Comparison of ENCODE assay signal across 8 mouse cellular contexts in the genomic region with DNA sequence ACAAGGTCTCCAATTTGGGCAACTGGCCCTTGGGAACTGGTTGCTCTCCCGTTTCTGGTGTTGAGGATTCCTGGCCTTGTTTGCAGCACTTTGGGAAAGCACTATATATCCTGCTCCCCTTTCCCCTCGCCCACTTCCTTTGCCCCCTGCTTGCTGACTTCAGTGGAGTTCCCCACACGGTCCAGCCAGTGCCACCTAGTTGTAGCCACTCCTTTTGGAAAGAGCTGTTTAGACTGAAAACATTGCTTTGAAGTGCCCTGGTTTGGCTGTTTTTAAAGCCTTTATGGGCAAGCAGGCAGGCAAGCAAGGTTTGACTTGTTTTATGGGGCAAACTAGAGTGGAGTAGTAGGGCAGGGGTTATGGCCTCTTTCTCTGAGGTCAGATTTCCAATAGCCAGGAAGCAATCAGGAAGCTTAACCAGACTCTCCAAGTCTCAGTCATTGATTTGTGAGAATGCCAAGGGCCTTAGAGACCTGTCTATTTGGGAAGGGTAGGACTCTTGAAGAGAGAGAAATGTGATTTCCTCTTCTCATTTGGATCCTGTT. TPM values are rescaled to one million over a fixed set of nuclear protein-coding genes. Genes with fewer than 3 reads are reported as not detected.
DNase-seq lines count a peak whose midpoint lies in the region; ATAC-seq and TF ChIP-seq lines count a peak whose summit lies in the region.

No protein-coding gene starts in this region.

- intact Hi-C loops in left cerebral cortex, adult 2 months (cut with DNase I), result loop anchor here (2.0 to 5.0 kb wide), 4 partner anchors 43 to 283 kb away; partner anchors contain the start of gene Med9

- H3K27me3 ChIP-seq in forebrain, embryonic 11.5 days (ENCODE audit: control insufficient read depth, insufficient read depth, low read length), result peaks cover 2% of the 10 kb centered on the region; the same call in 1 of the 2 replicates
- H3K27me3 ChIP-seq in kidney, embryonic 15.5 days, result no peaks in the 10 kb centered on the region
- H3K27me3 ChIP-seq in midbrain, embryonic 16.5 days (ENCODE audit: control insufficient read depth, insufficient read depth, low read depth, low read length), result no peaks in the 10 kb centered on the region

- no peak for DNase-seq in left cerebral cortex, adult 2 months (ENCODE audit: extremely low spot score in 1 of 2, low spot score in 2 of 2)
- DNase-seq in left cerebral cortex, adult 11 months (ENCODE audit: low spot score), result no peak
- DNase-seq in forebrain, embryonic 11.5 days (ENCODE audit: low spot score), result no peak
- no peak for DNase-seq in retina, embryonic 14.5 days (ENCODE audit: low spot score)
- no peak for DNase-seq in ovary, postnatal 36 days (ENCODE audit: low spot score)
- no peak for DNase-seq in layer of hippocampus, adult 9-11 months

- no peak for TF ChIP-seq CTCF in left cerebral cortex, adult 2 months (IDR thresholded peaks at IDR 0.05)

- no peaks in the 10 kb centered on the region for H3K9me3 ChIP-seq in forebrain, embryonic 11.5 days (ENCODE audit: control insufficient read depth, low read length)
- H3K9me3 ChIP-seq in kidney, embryonic 15.5 days (replicated peaks), result no peaks in the 10 kb centered on the region
- no peaks in the 10 kb centered on the region for H3K9me3 ChIP-seq in midbrain, embryonic 16.5 days (replicated peaks; ENCODE audit: control insufficient read depth, low read length, poor library complexity, severe bottlenecking)

- peak overlapping the region; percentile 86 for H3K27ac ChIP-seq in left cerebral cortex, adult 2 months
- H3K27ac ChIP-seq in forebrain, embryonic 11.5 days (ENCODE audit: low read depth, low read length), result no peak overlapping the region
- H3K27ac ChIP-seq in kidney, embryonic 15.5 days, result peak overlapping the region; percentile 94
- H3K27ac ChIP-seq in midbrain, embryonic 16.5 days (ENCODE audit: low read length), result peak overlapping the region; percentile 20; the same call in 1 of the 2 replicates

- H3K9ac ChIP-seq in forebrain, embryonic 11.5 days (ENCODE audit: low read length), result peak overlapping the region; percentile 91
- H3K9ac ChIP-seq in kidney, embryonic 15.5 days, result peak overlapping the region; percentile 80
- peak overlapping the region; percentile 76 for H3K9ac ChIP-seq in midbrain, embryonic 16.5 days (ENCODE audit: low read depth, low read length)

- ATAC-seq in forebrain, embryonic 11.5 days (replicated peaks; ENCODE audit: low FRiP score), result no peak
- no peak for ATAC-seq in kidney, embryonic 15.5 days (replicated peaks; ENCODE audit: low FRiP score)
- no peak for ATAC-seq in midbrain, embryonic 16.5 days

- no peaks in the 10 kb centered on the region for H3K36me3 ChIP-seq in forebrain, embryonic 11.5 days (ENCODE audit: control insufficient read depth, insufficient read depth, low read length)
- H3K36me3 ChIP-seq in kidney, embryonic 15.5 days, result no peaks in the 10 kb centered on the region
- H3K36me3 ChIP-seq in midbrain, embryonic 16.5 days (ENCODE audit: control insufficient read depth, insufficient read depth, low read length), result no peaks in the 10 kb centered on the region

- H3K4me2 ChIP-seq in forebrain, embryonic 11.5 days (ENCODE audit: low read depth, low read length, severe bottlenecking), result peak overlapping the region; percentile 86
- H3K4me2 ChIP-seq in kidney, embryonic 15.5 days, result peak overlapping the region; percentile 88
- H3K4me2 ChIP-seq in midbrain, embryonic 16.5 days (ENCODE audit: low read length), result peak overlapping the region; percentile 75

- H3K4me1 ChIP-seq in forebrain, embryonic 11.5 days (replicated peaks; ENCODE audit: control insufficient read depth, insufficient read depth, low read length), result peaks cover 15% of the 10 kb centered on the region
- H3K4me1 ChIP-seq in kidney, embryonic 15.5 days, result peaks cover 42% of the 10 kb centered on the region
- H3K4me1 ChIP-seq in midbrain, embryonic 16.5 days (ENCODE audit: control insufficient read depth, insufficient read depth, low read length), result peaks cover 48% of the 10 kb centered on the region

- WGBS in forebrain, embryonic 11.5 days, result 26% methylated on average over 3 of the region's 3 CpGs
- 5% methylated on average over 3 of the region's 3 CpGs for WGBS in kidney, embryonic 15.5 days
- 23% methylated on average over 3 of the region's 3 CpGs for WGBS in midbrain, embryonic 16.5 days

- peak overlapping the region; percentile 64 for H3K4me3 ChIP-seq in left cerebral cortex, adult 2 months
- H3K4me3 ChIP-seq in forebrain, embryonic 11.5 days (ENCODE audit: low read depth, low read length), result peak overlapping the region; percentile 87
- peak overlapping the region; percentile 84 for H3K4me3 ChIP-seq in kidney, embryonic 15.5 days (replicated peaks)
- peak overlapping the region; percentile 66 for H3K4me3 ChIP-seq in midbrain, embryonic 16.5 days (ENCODE audit: low read depth, low read length)

RNA-seq across cellular contexts. Expression of gene Mprip, which starts 2.7 kb away (rescaled TPM):
- total RNA-seq in left cerebral cortex, adult 2 months (2021), result 100 to 1,000 TPM; 297 to 299 TPM
- 97.6 and 104 TPM in 2 replicates for polyA plus RNA-seq in forebrain, embryonic 11.5 days (2014; fragmentation: Nextera tagmentation; extraction: Ambion mirVana)
- 46.7 and 51.3 TPM in 2 replicates for polyA plus RNA-seq in kidney, embryonic 15.5 days (2015; fragmentation: Nextera tagmentation; extraction: Ambion mirVana)
- polyA plus RNA-seq in midbrain, embryonic 16.5 days (2015; fragmentation: Nextera tagmentation; extraction: Ambion mirVana), result 35.8 and 39.2 TPM in 2 replicates
